Mouse (Mus musculus) NIH3T3 (cell line): ENCODE results near the gene Ctsh.
"Not testable (repeated sequence)": the region's sequence is repeated elsewhere in the genome, so short reads cannot be mapped to it uniquely, and the experiment has no call there.

Experiments used
- DNase-seq: peaks from one replicate; pipeline ENCODE4 v3.0.0-alpha.2; 2012; ENCODE audit warnings: low read depth

Ctsh gene

GRCm38 (mm10) chr9:90053852-90054251 is at the start of gene Ctsh:
Gene Ctsh, plus strand, starts transcription at chr9:90054152.
- DNase-seq, result no peak

DNA sequence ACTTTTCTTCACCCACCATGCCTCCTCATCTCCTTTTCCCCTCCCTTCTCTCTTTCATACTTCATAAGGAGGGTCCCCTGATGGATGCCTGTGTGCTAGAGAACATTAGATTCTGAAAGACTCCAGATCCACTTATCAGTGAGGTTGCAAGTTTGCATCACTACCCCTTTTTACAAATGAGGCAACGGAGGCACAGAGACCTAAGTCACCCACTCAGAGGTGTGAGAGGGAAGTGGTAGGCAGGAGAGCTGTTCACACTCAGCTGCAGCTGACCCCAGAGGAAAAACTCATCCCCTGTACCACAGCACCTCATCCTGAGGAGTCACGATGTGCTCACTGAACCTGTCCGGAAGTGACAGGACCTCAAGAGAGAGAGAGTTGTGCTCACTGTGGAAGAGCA is 47.5 kb upstream of the Ctsh start:
- DNase-seq, result no peak

DNA sequence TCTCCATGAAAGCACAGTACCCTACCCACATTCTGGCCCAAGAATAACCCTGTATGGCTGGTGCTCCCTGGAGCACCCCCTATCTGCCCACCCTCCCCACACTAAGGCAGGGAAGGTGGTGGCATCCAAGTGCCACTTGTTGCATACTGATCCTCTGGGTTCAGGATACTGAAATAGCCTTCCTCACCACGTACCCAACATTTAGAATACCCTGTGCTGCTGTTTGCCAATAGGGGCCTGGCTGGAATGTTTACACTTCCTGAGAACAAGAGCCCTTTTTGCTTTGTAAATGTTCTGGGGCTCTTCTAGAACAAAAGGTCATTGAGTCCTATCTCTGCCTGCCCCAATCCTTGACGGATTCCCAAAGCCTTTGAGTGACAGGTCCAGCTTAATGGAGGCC is 46.9 kb upstream of the Ctsh start:
- no peak for DNase-seq

DNA sequence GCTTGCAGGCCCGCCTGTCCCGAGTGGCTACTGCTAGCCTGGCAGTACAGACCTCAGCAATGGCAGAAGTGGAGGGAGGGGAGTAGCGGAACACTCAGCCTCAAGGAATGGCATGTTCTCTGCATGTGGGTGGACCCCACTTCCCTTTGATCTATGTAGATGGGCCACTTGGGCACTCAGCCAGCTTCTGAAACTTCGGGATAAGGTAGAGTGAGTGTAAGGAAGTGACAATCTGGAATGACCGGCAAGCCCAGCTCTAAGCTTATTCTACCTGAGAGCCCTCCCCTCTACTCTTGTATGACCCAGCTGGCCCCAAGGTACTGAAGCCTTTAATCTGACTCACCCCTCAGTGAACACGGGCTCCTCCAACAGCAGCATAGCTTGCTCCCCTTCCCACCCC is 45.8 kb upstream of the Ctsh start:
- no peak for DNase-seq

GRCm38 (mm10) chr9:90011849-90012248 is 42.1 kb upstream of the Ctsh start:
- peak; percentile 17 for DNase-seq

DNA sequence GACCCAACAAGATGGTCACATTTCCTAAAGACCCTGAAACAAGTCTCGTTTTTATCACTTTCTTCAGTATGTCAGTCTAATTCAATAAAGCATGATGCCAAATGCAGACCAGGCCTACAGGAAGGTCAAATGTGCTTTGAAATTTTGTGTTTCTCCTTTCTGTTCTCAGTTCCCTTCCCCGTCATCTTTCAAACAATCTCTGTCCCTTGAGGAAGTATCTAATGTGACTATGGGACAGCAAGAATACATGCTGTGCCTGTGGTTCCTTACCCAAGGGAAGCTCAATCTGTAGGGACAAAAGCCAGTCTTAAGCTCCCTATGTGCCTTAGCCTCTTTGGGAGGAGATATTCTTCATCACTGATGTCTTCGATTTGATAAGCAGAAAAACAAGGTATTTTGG is 39.3 kb upstream of the Ctsh start:
- DNase-seq, result no peak

DNA sequence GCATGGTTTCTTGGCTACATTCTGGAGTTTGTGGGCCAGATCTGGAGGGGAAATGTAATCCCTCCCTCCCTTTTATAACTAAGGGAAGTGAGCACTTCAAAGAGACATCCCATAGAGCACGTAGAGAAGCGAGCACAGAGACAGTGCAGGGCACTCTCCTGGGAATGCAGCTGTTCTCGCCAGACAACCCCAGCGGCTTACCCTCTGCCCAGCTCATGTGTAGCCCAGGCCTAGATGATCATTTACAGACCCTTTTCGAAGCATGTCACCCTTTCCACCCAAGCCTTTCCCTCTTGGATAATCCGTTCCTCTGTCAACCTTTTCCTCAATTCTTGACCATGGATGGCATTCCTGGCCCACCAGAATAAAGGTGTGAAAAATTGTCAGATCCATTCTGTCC is 37.7 kb upstream of the Ctsh start:
- no peak for DNase-seq

GRCm38 (mm10) chr9:90020866-90021265 is 33.1 kb upstream of the Ctsh start:
- no peak for DNase-seq

DNA sequence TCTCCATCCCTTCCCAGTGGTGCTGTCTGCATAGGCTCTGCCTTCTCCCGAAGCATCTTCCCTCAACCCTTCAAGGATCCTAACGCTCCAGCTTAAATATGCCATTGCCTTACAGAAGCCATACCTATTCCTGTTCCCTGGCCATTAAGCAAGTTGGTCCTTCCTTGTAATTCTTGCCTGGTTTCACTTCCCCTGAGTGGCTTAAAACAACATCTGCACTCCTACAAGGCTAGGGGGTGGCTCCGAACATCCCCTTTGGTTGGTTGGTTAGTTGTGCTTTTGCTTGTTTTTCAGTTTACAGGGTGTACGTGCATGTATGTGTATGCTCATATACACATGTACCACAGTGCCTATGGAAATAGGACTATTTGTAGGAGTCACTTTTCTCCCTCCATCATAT is 32.5 kb upstream of the Ctsh start:
- DNase-seq, result no peak

GRCm38 (mm10) chr9:90027709-90028108 is 26.2 kb upstream of the Ctsh start:
- DNase-seq, result no peak

- DNase-seq, result no peak
Observed at GRCm38 (mm10) chr9:90033922-90034321, 20.0 kb upstream of the Ctsh start.

DNA sequence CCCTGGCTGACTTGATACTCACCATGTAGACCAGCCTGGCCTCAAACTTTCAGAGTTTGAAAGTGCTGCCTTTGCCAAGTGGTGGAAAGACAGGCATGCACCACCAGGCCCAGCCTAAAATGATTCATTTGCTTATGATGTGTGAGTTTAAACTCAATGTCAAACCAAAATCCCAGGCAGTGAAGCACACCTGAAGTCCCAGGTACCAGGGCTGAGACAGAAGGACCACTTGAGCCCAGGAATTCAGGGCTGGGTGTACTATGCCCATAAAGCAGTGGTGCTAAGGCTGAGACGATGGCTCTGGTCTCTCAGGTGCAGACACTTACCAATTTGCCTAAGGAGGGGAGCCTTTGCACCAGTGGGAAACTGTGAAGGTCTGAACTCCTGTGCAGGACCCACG is 18.8 kb upstream of the Ctsh start:
- DNase-seq, result no peak

DNA sequence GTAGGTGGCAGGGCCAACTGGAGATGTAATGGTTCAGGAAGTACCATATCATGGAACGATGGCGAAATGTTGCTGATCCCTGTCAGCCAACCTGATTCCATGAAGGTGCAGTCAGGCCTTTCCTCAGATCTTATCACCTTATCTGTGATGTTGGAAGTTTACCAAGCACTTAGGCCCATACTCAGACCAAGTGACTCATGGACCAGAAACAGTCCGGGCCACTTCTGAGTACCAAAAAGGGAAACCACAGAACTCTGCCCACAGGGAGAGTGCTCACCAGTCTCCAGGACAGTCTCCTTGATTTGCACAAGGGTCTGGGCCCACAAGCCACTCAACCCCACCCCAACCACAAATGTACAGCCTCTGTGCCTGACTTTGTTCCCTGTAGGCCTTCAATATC is 18.2 kb upstream of the Ctsh start:
- DNase-seq, result no peak

DNA sequence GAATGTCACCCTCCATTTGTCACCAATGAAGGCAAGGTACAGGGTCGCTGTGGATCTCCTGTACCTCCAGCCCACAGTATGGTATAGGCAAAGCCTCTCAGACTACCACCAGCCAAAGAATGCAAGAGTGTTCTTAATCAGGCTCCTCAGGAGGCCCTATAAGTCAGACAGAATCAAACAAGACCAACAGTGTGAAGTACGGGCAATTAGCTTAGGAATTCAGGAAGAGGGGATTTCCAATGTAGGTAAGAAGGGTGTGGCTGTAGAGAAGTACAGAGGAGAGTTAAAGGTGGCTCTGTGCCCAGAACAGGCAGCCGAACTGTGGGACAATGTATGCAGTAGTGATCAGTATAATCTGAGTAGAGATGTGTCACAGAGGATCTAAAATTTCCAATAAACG is 17.6 kb upstream of the Ctsh start:
- DNase-seq, result no peak

DNA sequence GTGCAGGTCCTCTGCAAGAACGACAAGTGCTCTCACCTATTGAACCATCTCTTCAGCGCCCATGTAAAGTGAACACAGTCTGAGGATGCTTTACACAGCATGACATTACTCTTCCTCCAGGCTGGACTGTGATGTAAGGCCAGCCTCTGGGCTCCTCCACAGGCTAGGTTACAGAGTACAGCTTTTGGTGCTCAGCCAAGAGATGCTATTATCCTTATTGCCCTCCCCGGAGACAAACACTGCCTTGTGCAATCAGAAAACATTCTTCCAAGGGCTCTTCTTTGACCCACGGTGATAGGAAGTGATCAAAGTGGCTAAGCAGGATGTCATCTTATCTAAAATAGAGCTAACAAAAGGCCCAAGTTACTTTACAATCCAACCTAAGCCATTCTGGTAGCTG is 15.4 kb upstream of the Ctsh start:
- no peak for DNase-seq

- no peak for DNase-seq
Observed at GRCm38 (mm10) chr9:90040916-90041315, 13.0 kb upstream of the Ctsh start.

- DNase-seq, result no peak
Observed at GRCm38 (mm10) chr9:90041556-90041955, 12.4 kb upstream of the Ctsh start.

DNA sequence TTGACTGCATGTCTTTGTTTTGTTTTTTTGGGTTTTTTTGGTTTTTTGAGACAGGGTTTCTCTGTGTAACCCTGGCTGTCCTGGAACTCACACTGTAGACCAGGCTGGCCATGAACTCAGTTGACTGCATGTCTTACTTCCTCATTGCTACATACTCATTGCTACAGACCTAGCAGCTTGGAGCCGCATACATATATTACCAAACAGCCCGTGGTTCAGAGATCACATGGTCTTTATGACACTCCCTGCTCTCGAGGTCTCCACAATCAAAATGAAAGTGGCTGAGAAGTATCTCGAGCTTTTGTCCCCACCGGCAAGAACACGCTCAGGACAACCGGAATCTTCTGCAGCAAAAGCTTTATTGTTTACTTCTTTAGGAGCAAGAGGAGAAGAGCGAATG is 11.0 kb upstream of the Ctsh start:
- not testable (repeated sequence) for DNase-seq

- no peak for DNase-seq
Observed at GRCm38 (mm10) chr9:90045191-90045590, 8.8 kb upstream of the Ctsh start.

DNA sequence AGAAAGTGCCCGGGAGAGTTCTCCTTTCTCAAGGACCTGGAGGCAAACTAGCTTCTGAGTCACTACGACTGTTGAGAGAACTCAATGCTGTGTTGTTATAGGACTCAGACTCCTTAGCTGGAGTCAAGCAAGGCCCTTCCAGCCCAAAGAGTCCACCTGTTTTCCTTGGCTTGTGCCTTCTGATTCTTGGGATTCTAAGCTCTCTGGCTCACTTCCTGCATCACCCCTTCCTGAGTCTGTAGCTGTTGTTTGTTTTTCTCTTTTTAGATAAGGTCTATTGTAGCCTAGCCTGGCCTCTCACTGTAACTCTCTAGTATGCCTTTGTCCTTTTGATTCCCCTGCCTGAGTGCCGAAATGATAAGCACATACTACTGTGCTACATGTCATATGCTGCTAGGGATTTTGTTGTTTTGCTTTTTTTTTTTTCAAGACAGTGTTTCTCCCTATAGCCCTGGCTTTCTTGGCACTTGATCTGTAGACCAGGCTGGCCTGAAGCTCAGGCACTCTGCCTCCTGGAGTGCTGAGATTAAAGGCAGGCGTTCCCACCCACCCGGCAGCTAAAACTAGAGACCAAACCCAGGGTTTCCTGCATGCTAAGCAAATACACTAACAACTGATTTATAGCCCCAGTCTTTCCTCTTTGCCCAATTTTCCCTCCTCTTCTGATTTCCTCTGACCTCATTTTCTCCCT is 5.9 kb upstream of the Ctsh start:
- DNase-seq, result peak; percentile 24

DNA sequence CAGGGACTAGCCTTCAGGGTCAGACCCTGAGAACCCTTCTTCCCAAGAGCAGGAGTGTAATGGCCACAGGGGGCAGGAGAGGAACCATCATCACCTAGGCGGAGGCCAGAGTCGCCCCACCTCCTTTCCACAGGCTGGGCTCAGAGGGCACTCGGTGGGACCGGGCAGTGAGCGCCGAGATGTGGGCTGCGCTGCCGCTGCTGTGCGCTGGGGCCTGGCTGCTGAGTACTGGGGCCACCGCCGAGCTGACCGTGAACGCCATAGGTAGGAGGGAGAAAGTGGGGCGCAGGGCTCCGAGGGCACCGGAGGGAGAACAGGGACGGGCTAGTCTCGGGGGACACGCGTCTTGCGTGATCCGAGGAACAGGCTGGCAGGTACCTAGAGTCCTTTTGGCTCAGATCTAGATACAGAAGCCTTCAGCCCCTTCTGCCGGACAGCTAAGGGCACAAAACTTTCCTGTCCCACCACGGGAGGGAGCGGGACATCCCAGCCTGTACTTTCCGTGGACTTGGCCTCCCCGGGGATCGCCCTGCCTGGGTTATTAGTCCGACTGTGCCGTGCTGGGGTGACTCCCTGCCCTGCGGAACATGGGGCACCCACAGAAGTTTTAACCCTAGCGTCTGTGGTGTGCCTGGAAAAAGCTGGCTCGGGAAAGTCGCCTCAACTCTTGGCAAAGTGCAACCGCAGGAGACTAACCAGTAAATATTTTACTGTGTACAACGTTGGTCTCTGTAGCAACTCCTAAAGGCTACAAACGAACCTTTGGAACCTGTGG is 606 bp downstream of the Ctsh start:
- DNase-seq, result no peak

DNA sequence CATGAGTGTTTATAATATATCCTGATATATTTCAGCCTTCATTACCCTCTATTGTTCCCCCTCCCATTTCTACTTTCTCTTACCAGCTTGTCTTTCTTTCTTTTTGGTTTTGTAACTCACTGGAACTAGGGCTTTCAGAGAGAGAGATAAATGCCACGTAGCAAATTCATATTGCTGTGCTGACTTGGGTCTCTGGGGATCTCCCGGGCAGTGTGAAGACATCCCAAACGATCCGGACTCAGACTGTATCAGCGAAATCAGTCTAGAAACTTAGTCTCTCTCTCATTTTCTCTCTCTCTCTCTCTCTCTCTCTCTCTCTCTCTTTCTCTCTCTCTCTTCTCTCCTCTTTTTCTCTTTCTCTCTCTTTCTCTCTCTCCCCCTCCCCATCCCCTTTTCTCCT is 1.5 kb downstream of the Ctsh start:
- DNase-seq, result no peak

DNA sequence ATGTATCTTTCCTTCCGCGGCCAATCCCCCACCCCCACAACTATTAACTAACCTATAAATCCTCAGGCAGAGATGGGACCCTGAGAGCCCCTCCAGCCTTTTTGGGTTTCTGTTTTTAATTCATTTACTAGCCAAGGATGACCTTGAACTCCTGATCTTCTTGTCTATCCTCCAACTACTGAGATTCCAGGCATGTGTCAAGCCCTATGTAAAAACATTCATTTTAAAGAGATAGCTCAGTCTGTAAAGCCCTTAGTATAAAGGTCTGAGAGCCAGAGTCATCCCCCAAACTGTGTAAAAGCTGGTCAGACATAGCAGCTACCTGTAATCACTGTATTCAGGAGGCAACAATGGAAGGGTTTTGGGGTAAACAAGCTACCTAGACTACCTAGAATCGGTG is 2.0 kb downstream of the Ctsh start:
- no peak for DNase-seq

DNA sequence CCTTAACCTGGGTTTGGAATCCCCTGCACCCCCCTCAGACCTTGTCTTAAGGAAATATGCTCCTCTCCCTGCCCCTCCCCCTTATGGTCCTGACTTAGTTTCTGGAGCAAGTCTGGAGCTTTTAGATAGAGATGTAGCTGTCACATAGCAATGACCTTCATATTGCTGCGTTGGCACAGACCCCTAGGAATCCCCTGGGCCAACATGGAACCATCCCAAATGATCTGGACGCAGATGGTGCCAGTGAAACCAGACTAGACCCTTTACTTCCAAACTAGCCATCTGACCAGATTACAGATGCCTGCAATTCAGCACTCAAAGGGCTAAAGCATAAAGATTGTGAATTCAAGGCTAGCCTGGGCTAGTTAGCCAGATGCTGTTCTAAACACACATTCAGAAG is 2.8 kb downstream of the Ctsh start:
- no peak for DNase-seq
